Comparison of ENCODE assay signal across 7 mouse cellular contexts in the genomic region with DNA sequence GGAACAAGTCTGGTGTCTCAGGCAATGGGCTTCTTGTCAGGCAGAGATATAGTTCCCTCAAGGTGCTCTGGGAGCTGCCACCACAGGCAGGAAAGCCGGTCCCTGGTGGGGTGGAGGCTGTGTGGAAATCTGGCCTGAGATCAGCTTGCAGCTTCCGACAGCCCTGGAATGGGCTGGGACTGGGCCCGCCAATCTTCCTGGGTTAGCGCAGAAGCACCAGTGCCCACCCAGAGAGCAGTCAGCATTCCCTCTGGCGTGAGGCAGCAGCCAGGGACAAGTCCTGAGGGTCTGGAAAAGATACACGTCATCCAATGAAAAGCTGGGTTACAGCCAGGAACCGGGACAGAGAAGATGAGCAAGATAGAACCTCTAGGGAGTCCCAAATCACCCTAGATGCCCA. TPM values are rescaled to one million over a fixed set of nuclear protein-coding genes. Genes with fewer than 3 reads are reported as not detected.
A peak's percentile ranks its signal among the peaks of the same experiment; 100 is the strongest.
DNase-seq lines count a peak whose midpoint lies in the region; ATAC-seq and TF ChIP-seq lines count a peak whose summit lies in the region.

No protein-coding gene starts in this region.

- H3K4me3 ChIP-seq in forebrain, embryonic 10.5 days: peak overlapping the region; percentile 89
- peak overlapping the region; percentile 95 for H3K4me3 ChIP-seq in heart, embryonic 15.5 days
- H3K4me3 ChIP-seq in kidney, postnatal 0 days (replicated peaks; ENCODE audit: low read depth, low read length): peak overlapping the region; percentile 79

- intact Hi-C loops in left cerebral cortex, postnatal 25 days (cut with DNase I): loop anchor here (5.0 kb wide), 2 partner anchors 165 to 180 kb away; no protein-coding TSS in a partner anchor

- peaks cover 80% of the 10 kb centered on the region for H3K4me1 ChIP-seq in forebrain, embryonic 10.5 days
- peaks cover 75% of the 10 kb centered on the region for H3K4me1 ChIP-seq in heart, embryonic 15.5 days (replicated peaks)
- peaks cover 48% of the 10 kb centered on the region for H3K4me1 ChIP-seq in kidney, postnatal 0 days (replicated peaks; ENCODE audit: insufficient read depth, low read length)

- H3K9me3 ChIP-seq in forebrain, embryonic 10.5 days: no peaks in the 10 kb centered on the region
- H3K9me3 ChIP-seq in heart, embryonic 15.5 days (replicated peaks): no peaks in the 10 kb centered on the region
- H3K9me3 ChIP-seq in kidney, postnatal 0 days (replicated peaks; ENCODE audit: low read length): no peaks in the 10 kb centered on the region

- H3K9ac ChIP-seq in heart, embryonic 15.5 days: peak overlapping the region; percentile 92
- peak overlapping the region; percentile 74 for H3K9ac ChIP-seq in kidney, postnatal 0 days (ENCODE audit: low read depth, low read length)

- H3K27ac ChIP-seq in forebrain, embryonic 10.5 days: peak overlapping the region; percentile 96; the same call in 1 of the 2 replicates
- H3K27ac ChIP-seq in heart, embryonic 15.5 days: peak overlapping the region; percentile 93
- peak overlapping the region; percentile 79; the same call in 1 of the 2 replicates for H3K27ac ChIP-seq in kidney, postnatal 0 days

- WGBS in forebrain, embryonic 10.5 days: 49% methylated on average over 7 of the region's 7 CpGs
- WGBS in heart, embryonic 15.5 days: 8% methylated on average over 7 of the region's 7 CpGs
- 19% methylated on average over 7 of the region's 7 CpGs for WGBS in kidney, postnatal 0 days

- H3K36me3 ChIP-seq in forebrain, embryonic 10.5 days (replicated peaks): peaks cover 59% of the 10 kb centered on the region
- peaks cover 17% of the 10 kb centered on the region; the same call in 1 of the 2 replicates for H3K36me3 ChIP-seq in heart, embryonic 15.5 days
- 0 out of 2 replicates have a peak, but pooled peaks cover 4% of the 10 kb centered on the region for H3K36me3 ChIP-seq in kidney, postnatal 0 days (ENCODE audit: insufficient read depth, low read length)

- H3K27me3 ChIP-seq in forebrain, embryonic 10.5 days (ENCODE audit: poor library complexity, severe bottlenecking): no peaks in the 10 kb centered on the region
- H3K27me3 ChIP-seq in heart, embryonic 15.5 days: no peaks in the 10 kb centered on the region
- H3K27me3 ChIP-seq in kidney, postnatal 0 days (ENCODE audit: insufficient read depth, low read length): no peaks in the 10 kb centered on the region

- no peak for ATAC-seq in heart, embryonic 15.5 days (replicated peaks; ENCODE audit: insufficient number of reproducible peaks, insufficient read depth, low FRiP score, low read depth)
- ATAC-seq in kidney, postnatal 0 days (replicated peaks; ENCODE audit: low FRiP score, low read depth): no peak

- H3K4me2 ChIP-seq in heart, embryonic 15.5 days: peak overlapping the region; percentile 96
- peak overlapping the region; percentile 93 for H3K4me2 ChIP-seq in kidney, postnatal 0 days (ENCODE audit: low read length)

- TF ChIP-seq CTCF in kidney, postnatal 0 days (IDR thresholded peaks at IDR 0.05; ENCODE audit: low read depth): no peak

- no peak for DNase-seq in forebrain, embryonic 10.5 days (ENCODE audit: extremely low spot score, low spot score)
- no peak for DNase-seq in kidney, postnatal 0 days (ENCODE audit: low spot score)
- DNase-seq in lung, postnatal 36 days: peak; percentile 79
- no peak for DNase-seq in left cerebral cortex, postnatal 25 days (ENCODE audit: low spot score in 2 of 2)
- DNase-seq in frontal cortex, postnatal 36 days (ENCODE audit: low spot score in 2 of 2): no peak
- no peak for DNase-seq in gastrocnemius, adult 8-10 months (ENCODE audit: low spot score in 2 of 2)

RNA-seq across cellular contexts. Expression of gene Caskin2, which starts 1.3 kb away (rescaled TPM):
- 18.3 and 19.2 TPM in 2 replicates for polyA plus RNA-seq in forebrain, embryonic 10.5 days (2016; fragmentation: Nextera tagmentation; extraction: Ambion mirVana)
- polyA plus RNA-seq in heart, embryonic 15.5 days (2015; fragmentation: Nextera tagmentation; extraction: Ambion mirVana): 18.0 and 22.5 TPM in 2 replicates
- 14.2 and 14.4 TPM in 2 replicates for polyA plus RNA-seq in kidney, postnatal 0 days (2015; fragmentation: Nextera tagmentation; extraction: Ambion mirVana)
- 10 to 100 TPM; 18.8 to 20.7 TPM for total RNA-seq in left cerebral cortex, postnatal 25 days (2021)
- 10 to 100 TPM; 11.6 to 14.6 (median 12.3) TPM for total RNA-seq in gastrocnemius, adult 8-10 months (2022)

RNA-seq across cellular contexts. Expression of gene Tsen54, which starts 2.4 kb away (rescaled TPM):
- 34.7 and 41.0 TPM in 2 replicates for polyA plus RNA-seq in forebrain, embryonic 10.5 days (2016; fragmentation: Nextera tagmentation; extraction: Ambion mirVana)
- 20.1 and 26.4 TPM in 2 replicates for polyA plus RNA-seq in heart, embryonic 15.5 days (2015; fragmentation: Nextera tagmentation; extraction: Ambion mirVana)
- 34.7 and 36.2 TPM in 2 replicates for polyA plus RNA-seq in kidney, postnatal 0 days (2015; fragmentation: Nextera tagmentation; extraction: Ambion mirVana)
- total RNA-seq in left cerebral cortex, postnatal 25 days (2021): 10 to 100 TPM; 12.5 to 12.7 TPM
- total RNA-seq in gastrocnemius, adult 8-10 months (2022): 1 to 10 TPM; 4.8 to 7.2 (median 5.7) TPM

RNA-seq across cellular contexts. Expression of gene Llgl2, which starts 11.8 kb away (rescaled TPM):
- polyA plus RNA-seq in forebrain, embryonic 10.5 days (2016; fragmentation: Nextera tagmentation; extraction: Ambion mirVana): 7.5 and 7.6 TPM in 2 replicates
- polyA plus RNA-seq in heart, embryonic 15.5 days (2015; fragmentation: Nextera tagmentation; extraction: Ambion mirVana): 12.7 and 17.2 TPM in 2 replicates
- polyA plus RNA-seq in kidney, postnatal 0 days (2015; fragmentation: Nextera tagmentation; extraction: Ambion mirVana): 54.5 and 61.2 TPM in 2 replicates
- total RNA-seq in left cerebral cortex, postnatal 25 days (2021): 1 to 10 TPM; 3.7 to 4.0 TPM
- 10 to 100 TPM in 2 of 4 experiments, 1 to 10 TPM in 2; 6.6 to 20.8 (median 9.5) TPM for total RNA-seq in gastrocnemius, adult 8-10 months (2022)

RNA-seq across cellular contexts. Expression of gene Myo15b, which starts 46.1 kb away (rescaled TPM):
- 0.06 and 0.11 TPM in 2 replicates for polyA plus RNA-seq in forebrain, embryonic 10.5 days (2016; fragmentation: Nextera tagmentation; extraction: Ambion mirVana)
- 0.16 TPM in 2 replicates for polyA plus RNA-seq in heart, embryonic 15.5 days (2015; fragmentation: Nextera tagmentation; extraction: Ambion mirVana)
- 16.5 and 17.6 TPM in 2 replicates for polyA plus RNA-seq in kidney, postnatal 0 days (2015; fragmentation: Nextera tagmentation; extraction: Ambion mirVana)
- total RNA-seq in left cerebral cortex, postnatal 25 days (2021): under 1 TPM; 0.11 to 0.23 TPM
- not detected for total RNA-seq in gastrocnemius, adult 8-10 months (2022)

RNA-seq across cellular contexts. Expression of gene Tmem94, which starts 46.9 kb away (rescaled TPM):
- polyA plus RNA-seq in forebrain, embryonic 10.5 days (2016; fragmentation: Nextera tagmentation; extraction: Ambion mirVana): 36.8 and 38.1 TPM in 2 replicates
- polyA plus RNA-seq in heart, embryonic 15.5 days (2015; fragmentation: Nextera tagmentation; extraction: Ambion mirVana): 36.7 and 38.8 TPM in 2 replicates
- polyA plus RNA-seq in kidney, postnatal 0 days (2015; fragmentation: Nextera tagmentation; extraction: Ambion mirVana): 19.6 TPM in 2 replicates
- total RNA-seq in left cerebral cortex, postnatal 25 days (2021): 10 to 100 TPM; 54.9 to 59.1 TPM
- 100 to 1,000 TPM in 3 of 4 experiments, 10 to 100 TPM in 1; 90.5 to 118 (median 104) TPM for total RNA-seq in gastrocnemius, adult 8-10 months (2022)
